Mouse (Mus musculus) left cerebral cortex, postnatal 25 days (tissue): ENCODE measurements at regions not wholly inside any gene's neighbourhood (a gene's known extent, or its start where the extent isn't known, plus 50 kb on each side); places are given as distances from the start of the nearest gene placed in this dataset.

Source experiments
- DNase-seq, 2 experiments: peaks; one replicate each; pipeline ENCODE4 v3.0.0; 2022; ENCODE audit warnings: low spot score in 2 of 2, mixed read lengths in 1 of 2
- intact Hi-C: fragments of 180-260 bp; cut with DNase I; formaldehyde crosslinking; loops from one replicate; pipeline ENCODE4 v1.15.1; 2025

DNA sequence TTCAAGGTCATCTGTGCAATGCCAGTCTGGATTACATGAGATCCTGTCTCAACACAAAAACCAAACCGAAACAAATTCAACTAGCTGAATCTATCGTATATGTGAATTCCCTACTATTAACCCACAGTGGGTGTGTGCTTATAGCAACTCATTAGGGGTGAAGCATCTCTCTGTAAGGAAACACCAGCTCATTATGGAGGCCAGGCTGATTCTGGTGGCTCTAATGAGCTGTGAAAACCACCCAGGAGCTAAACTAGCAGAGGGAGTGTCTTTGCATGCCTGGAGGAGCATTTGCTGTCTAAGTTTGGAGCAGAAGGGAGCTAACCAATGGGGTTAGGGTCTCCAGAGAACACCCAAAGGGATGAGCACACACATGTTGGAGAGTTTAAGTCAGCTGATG lies 54.1 kb upstream of the Adamts2 start:
- no peak for DNase-seq
- intact Hi-C loops, result no loop called here

- intact Hi-C loops, result no loop called here
- peak; percentile 56 to 71 for DNase-seq
These were observed 55.3 kb upstream of the Adamts2 start for GRCm38 (mm10) chr11:50546456-50547144.

- no peak for DNase-seq
- intact Hi-C loops, result no loop called here
These were observed 56.5 kb upstream of the Adamts2 start for GRCm38 (mm10) chr11:50545421-50545820.

DNA sequence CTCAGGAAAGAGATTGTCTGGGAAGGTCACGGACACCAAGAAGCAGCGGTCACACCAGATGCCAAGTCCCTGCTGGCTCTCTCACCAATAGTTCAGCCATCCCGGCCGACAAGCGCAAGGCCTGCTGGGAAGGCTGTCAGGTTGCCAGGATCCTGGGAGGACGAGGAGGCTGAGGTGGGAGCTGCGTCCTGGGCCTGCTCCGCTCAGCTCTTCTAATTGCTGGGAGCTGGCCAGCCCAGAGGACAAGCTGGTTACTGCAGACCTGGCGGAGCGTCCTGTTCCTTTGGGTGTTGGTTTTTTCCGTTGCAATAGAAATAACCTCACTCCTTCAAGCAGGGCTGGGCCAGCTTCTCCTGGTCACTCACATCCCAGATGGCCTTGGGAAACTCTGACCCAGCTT lies 61.7 kb upstream of the Adamts2 start:
- intact Hi-C loops, result no loop called here
- DNase-seq, result no peak

DNA sequence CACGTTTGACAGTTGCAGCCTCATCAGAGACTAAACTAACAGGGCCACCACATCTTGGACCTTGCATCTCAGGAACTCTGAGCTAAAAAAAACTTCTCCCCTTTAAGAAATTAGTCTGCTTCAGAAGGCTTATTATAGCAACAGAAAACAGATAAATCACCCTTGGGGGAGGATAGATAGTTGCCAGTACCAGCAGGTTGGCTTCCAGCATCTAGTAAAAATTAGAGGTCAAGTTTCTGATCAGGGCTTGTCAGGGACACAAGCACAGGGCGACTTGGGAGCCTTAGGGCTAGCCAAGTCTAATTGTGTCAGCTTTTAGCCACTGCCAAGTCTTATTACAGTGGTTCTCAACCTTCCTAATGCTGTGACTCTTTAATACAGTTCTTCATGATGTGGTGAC lies 67.6 kb upstream of the Adamts2 start:
- no peak for DNase-seq
- intact Hi-C loops, result no loop called here

GRCm38 (mm10) chr11:50527923-50528322 lies 74.0 kb upstream of the Adamts2 start:
- intact Hi-C loops, result no loop called here
- peak; percentile 17 to 70 for DNase-seq

DNA sequence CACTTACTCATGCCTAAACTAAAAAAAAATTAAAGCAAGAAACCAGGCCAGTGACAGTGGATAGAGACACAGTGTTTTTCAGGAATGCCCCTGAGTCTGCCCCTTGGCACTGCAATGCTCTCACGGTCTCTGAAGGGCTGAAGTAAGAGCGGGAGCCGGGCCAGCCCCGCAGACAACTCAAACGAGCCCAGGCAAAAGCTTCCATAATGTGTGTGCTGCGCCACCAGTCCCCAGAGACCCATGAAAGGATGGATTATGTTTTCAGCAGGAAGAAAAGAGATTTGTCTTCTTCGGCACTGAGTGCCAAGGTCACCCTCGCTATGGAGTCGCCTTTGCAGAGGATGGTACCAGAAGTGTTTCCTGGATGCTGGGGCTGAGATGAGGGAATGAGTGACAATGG lies 81.7 kb upstream of the Adamts2 start:
- intact Hi-C loops, result no loop called here
- no peak for DNase-seq

DNA sequence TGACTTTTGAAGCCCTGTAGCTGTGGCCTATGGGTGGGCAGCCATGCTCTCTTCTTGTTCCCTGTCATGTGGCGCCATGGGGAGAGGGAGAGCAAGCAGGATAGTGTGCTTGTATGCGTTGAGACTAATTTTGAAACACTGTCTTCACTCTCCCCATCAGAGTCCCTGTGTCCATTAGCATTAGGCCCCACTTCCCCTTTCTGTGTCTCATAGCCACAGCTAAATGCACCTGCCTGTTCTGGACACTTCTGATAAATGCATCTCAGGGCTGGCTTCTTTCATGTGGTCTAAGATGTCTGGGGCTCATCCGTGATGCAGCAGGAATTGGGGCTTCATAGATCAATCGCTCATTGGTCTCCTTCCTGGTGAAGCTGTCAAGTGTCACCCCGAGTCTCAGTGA lies 77.0 kb upstream of the Rufy1 start:
- intact Hi-C loops, result no loop called here
- no peak for DNase-seq

DNA sequence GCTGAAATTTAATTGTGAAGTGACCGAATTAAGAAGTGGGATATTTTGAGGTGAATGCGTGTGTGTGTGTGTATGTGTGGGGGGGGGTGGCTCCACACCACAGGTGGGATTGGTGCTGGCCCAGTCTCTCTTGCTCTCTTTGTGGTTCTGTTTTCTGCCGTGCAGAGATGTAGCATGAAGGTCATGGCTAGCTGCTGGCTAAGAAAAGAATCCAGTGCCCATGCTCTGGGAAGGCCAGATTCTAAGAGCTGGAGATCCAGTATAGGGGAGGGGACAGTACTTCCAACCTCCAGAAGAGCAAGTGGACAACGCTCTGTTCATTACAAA lies 76.5 kb upstream of the Rufy1 start:
- intact Hi-C loops, result no loop called here

GRCm38 (mm10) chr11:50506820-50507497 lies 76.0 kb upstream of the Rufy1 start:
- intact Hi-C loops, result no loop called here
- DNase-seq, result no peak

More for the DNA sequence above, 76.5 kb upstream of the Rufy1 start:
- DNase-seq, result no peak

DNA sequence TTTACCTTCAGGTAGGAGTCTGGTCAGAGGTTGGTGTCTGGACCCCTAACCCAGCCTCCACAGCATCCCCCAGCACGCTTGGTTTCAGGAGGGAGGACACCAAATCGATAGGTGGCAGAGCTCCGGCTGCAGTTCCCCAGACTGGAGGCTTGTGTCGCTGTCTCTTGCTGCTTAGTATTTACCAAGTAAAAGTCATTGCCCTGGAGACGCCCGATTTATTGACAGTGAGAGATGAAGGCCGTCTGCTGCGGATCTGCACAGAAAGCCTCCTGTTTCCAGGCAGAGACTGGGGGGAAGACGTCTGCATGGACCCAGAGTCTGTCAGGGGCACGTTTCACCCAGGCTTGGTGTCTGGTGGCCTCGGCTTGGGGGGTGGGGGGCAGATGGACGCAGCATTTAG lies 70.4 kb upstream of the Rufy1 start:
- no peak for DNase-seq

DNA sequence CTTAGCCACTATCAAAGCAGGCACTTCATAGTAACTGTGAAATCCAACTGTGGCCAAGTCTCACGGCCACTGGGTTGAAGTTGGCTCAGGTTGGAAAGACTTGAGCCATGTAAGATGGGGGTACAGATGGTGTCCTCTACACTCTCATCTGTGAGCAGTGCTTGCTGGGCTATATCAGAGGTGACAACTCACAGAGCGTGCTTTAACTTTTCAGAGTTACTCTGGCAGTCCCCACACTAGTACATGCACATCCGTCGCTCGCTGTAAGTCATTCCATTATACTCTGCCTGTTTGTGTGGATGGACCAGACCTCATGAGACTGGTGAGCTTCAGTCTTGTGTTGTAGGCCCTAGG lies 62.2 kb upstream of the Rufy1 start:
- intact Hi-C loops, result no loop called here
- no peak for DNase-seq

More for the DNA sequence above, 70.4 kb upstream of the Rufy1 start:
- intact Hi-C loops, result no loop called here

- DNase-seq, result no peak
- intact Hi-C loops, result no loop called here
These were observed 61.6 kb upstream of the Rufy1 start for GRCm38 (mm10) chr11:50492399-50493122.

GRCm38 (mm10) chr11:50483821-50484220 lies 52.9 kb upstream of the Rufy1 start:
- no peak for DNase-seq
- intact Hi-C loops, result no loop called here

DNA sequence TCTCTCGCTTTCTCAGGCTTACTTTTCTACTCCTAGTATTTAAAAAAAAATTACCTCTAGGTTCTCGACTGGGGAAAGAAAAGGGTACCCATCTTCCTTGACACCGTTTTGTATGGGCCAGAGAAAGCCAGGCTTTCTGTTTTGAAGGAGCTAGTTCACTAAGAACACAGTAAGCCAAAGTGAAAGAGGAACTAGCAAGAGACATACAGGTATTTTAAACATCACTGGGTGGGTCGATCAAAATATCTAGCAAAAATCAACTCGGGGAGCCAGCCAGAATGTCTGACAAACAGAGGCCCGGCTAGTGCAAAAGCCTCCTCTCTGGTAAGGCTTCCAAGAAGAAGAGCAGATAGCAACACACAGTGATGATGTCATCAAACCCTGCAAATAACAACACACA lies 52.2 kb upstream of the Rufy1 start:
- intact Hi-C loops, result no loop called here
- no peak for DNase-seq

DNA sequence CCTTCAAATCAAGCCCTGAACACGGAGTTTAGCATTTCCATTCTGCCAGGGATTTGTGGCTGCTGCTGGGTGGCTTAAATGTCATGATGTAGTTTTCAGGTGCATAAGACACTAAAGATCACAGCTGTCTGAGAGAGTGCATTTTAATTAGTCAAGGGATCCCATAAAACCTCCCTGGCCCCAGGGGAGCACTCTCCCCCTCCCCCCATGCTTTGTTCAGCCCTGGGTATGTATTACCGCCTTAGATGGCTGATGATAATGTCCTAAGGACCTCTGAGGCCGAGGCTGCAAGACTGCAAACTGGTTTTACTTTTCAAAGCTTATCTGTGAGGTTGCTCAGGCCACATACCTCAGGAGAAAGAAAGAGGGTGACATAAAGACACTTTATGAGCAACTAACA lies 51.7 kb upstream of the Rufy1 start:
- intact Hi-C loops, result no loop called here
- DNase-seq, result no peak
